Mouse (Mus musculus): ENCODE data around the gene Atp11c. TPM values are rescaled to one million over a fixed set of nuclear protein-coding genes. Genes with fewer than 3 reads are reported as not detected.

Gene Atp11c
- total and polyA plus RNA-seq, 3 experiments, result 10.6 to 12.9 TPM; not detected in 1

DNA sequence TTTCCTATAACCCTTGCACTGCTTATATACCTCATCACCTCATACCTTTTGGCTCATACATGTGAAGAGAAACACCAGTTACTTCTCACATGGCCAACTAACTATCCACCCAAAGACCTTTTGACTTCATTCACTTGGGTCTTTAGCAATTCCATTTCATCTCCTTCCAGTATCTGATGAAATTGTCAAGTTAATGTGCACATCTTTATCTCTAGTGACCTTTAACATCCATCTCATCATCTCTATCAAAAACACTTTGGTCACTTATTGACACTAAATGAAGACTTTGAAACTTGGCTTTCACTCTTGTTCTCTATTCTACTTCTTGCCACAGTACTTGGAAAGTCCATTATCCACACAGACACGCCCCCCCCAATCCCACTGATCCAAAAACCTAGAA is 243.8 kb downstream of the Atp11c start:
- Histone ChIP-seq H3K27me3 (ENCODE audit: control insufficient read depth in 1 of 2, insufficient read depth in 2 of 2, low read length in 2 of 2) (no peaks in the 10 kb centered on the region), H3K4me1 (ENCODE audit: control insufficient read depth in 1 of 2, insufficient read depth in 2 of 2, low read length in 2 of 2) (no peaks in the 10 kb centered on the region), H3K27ac (ENCODE audit: control insufficient read depth, low read depth, low read length) (no peak overlapping the region), H3K9ac (ENCODE audit: control insufficient read depth, low read depth, low read length, poor library complexity, severe bottlenecking) (no peak overlapping the region), H3K9me3 (replicated peaks; ENCODE audit: insufficient read depth, low read length) (no peaks in the 10 kb centered on the region), H3K36me3 (ENCODE audit: control insufficient read depth in 1 of 2, insufficient read depth in 2 of 2, low read length in 2 of 2) (no peaks in the 10 kb centered on the region; a peak in 1 of 4 replicates), H3K79me2 (ENCODE audit: control insufficient read depth, insufficient read depth, low read length, poor library complexity) (no peaks in the 10 kb centered on the region), H3K4me3 (ENCODE audit: control insufficient read depth in 1 of 2, insufficient read depth in 1 of 2, low read depth in 2 of 2, low read length in 2 of 2) (no peak overlapping the region)
- DNase-seq (ENCODE audit: low read depth, low spot score), result no peak
- no peak for TF ChIP-seq CHD2 (IDR thresholded peaks at IDR 0.05; ENCODE audit: low read length)
- TF ChIP-seq JUND (IDR thresholded peaks at IDR 0.05; ENCODE audit: low read depth, low read length), result no peak
- TF ChIP-seq TCF12 (IDR thresholded peaks at IDR 0.05; ENCODE audit: low read depth, low read length), result no peak
- TF ChIP-seq NRF1 (IDR thresholded peaks at IDR 0.05; ENCODE audit: insufficient read depth, low read depth, low read length, poor library complexity, severe bottlenecking), result no peak
- no peak for TF ChIP-seq KAT2A (conservative IDR thresholded peaks at IDR 0.05; ENCODE audit: low read depth, low read length)
- no peak for TF ChIP-seq UBTF (IDR thresholded peaks at IDR 0.05; ENCODE audit: borderline replicate concordance, insufficient read depth, low read depth, low read length)
- no peak for TF ChIP-seq BHLHE40 (IDR thresholded peaks at IDR 0.05; ENCODE audit: borderline replicate concordance, low read depth, low read length)
- TF ChIP-seq EP300 (IDR thresholded peaks at IDR 0.05; ENCODE audit: low read depth in 1 of 2, low read length in 2 of 2), result no peak
- no peak for TF ChIP-seq RCOR1 (IDR thresholded peaks at IDR 0.05; ENCODE audit: low read depth, low read length)
- no peak for TF ChIP-seq MAFK (IDR thresholded peaks at IDR 0.05; ENCODE audit: borderline replicate concordance, low read depth, low read length)
- no peak for TF ChIP-seq ZKSCAN1 (IDR thresholded peaks at IDR 0.05; ENCODE audit: low read depth, low read length)

DNA sequence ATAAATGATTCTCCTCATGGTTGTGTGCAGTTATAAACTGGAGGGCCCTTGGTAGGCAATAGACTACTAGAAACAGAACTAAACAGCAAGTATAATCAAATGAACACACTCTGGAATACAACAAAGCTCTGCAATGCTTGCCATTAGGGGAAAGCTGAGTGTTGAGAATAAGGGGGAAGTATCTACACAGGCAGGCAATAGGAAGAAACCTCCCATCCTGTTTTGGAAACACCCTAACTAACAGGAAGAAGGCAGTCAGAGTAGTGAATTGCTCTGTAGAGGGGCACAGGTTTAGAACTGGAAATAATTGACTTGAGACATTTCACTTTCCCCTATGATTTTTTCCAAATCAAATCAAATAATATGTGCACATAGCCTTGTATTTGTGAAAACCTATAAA is 247.1 kb downstream of the Atp11c start:
- peak; percentile 17 for DNase-seq (ENCODE audit: low read depth, low spot score)
- Histone ChIP-seq H3K4me3 (ENCODE audit: control insufficient read depth in 1 of 2, insufficient read depth in 1 of 2, low read depth in 2 of 2, low read length in 2 of 2) (no peak overlapping the region), H3K27me3 (ENCODE audit: control insufficient read depth in 1 of 2, insufficient read depth in 2 of 2, low read length in 2 of 2) (no peaks in the 10 kb centered on the region), H3K36me3 (ENCODE audit: control insufficient read depth in 1 of 2, insufficient read depth in 2 of 2, low read length in 2 of 2) (no peaks in the 10 kb centered on the region; a peak in 1 of 4 replicates), H3K4me1 (ENCODE audit: control insufficient read depth in 1 of 2, insufficient read depth in 2 of 2, low read length in 2 of 2) (no peaks in the 10 kb centered on the region), H3K9ac (ENCODE audit: control insufficient read depth, low read depth, low read length, poor library complexity, severe bottlenecking) (no peak overlapping the region), H3K9me3 (replicated peaks; ENCODE audit: insufficient read depth, low read length) (no peaks in the 10 kb centered on the region), H3K27ac (ENCODE audit: control insufficient read depth, low read depth, low read length) (no peak overlapping the region), H3K79me2 (ENCODE audit: control insufficient read depth, insufficient read depth, low read length, poor library complexity) (no peaks in the 10 kb centered on the region)
- TF ChIP-seq HCFC1 (IDR thresholded peaks at IDR 0.05; ENCODE audit: low read depth, low read length), result no peak
- no peak for TF ChIP-seq MAX (IDR thresholded peaks at IDR 0.05; ENCODE audit: low read length)
- TF ChIP-seq ETS1 (IDR thresholded peaks at IDR 0.05; ENCODE audit: low read depth, low read length), result no peak
- TF ChIP-seq POLR2A (IDR thresholded peaks at IDR 0.05; ENCODE audit: control insufficient read depth in 1 of 2, insufficient read depth in 1 of 2, low read depth in 1 of 2, low read length in 2 of 2, poor library complexity in 1 of 2), result no peak
- TF ChIP-seq TBP (IDR thresholded peaks at IDR 0.05; ENCODE audit: low read depth, low read length), result no peak
- no peak for TF ChIP-seq ZC3H11A (IDR thresholded peaks at IDR 0.05; ENCODE audit: low read depth, low read length)
- no peak for TF ChIP-seq UBTF (IDR thresholded peaks at IDR 0.05; ENCODE audit: borderline replicate concordance, insufficient read depth, low read depth, low read length)
- TF ChIP-seq MAFK (IDR thresholded peaks at IDR 0.05; ENCODE audit: borderline replicate concordance, low read depth, low read length), result no peak
- TF ChIP-seq CTCF (IDR thresholded peaks at IDR 0.05 in 2 of 3, conservative IDR thresholded peaks at IDR 0.05 in 1 of 3; ENCODE audit: control insufficient read depth in 1 of 3, insufficient read depth in 1 of 3, low read depth in 2 of 3, low read length in 3 of 3, poor library complexity in 1 of 3, severe bottlenecking in 1 of 3), result no peak
- TF ChIP-seq POLR2AphosphoS2 (IDR thresholded peaks at IDR 0.05; ENCODE audit: low read length), result no peak
- TF ChIP-seq RAD21 (IDR thresholded peaks at IDR 0.05; ENCODE audit: low read depth, low read length), result no peak
- no peak for TF ChIP-seq USF1 (IDR thresholded peaks at IDR 0.05; ENCODE audit: low read depth, low read length)
- no peak for TF ChIP-seq CHD2 (IDR thresholded peaks at IDR 0.05; ENCODE audit: low read length)
- no peak for TF ChIP-seq EP300 (IDR thresholded peaks at IDR 0.05; ENCODE audit: low read depth in 1 of 2, low read length in 2 of 2)
- no peak for TF ChIP-seq MYB (IDR thresholded peaks at IDR 0.05; ENCODE audit: low read depth, low read length)
- TF ChIP-seq RCOR1 (IDR thresholded peaks at IDR 0.05; ENCODE audit: low read depth, low read length), result no peak
- no peak for TF ChIP-seq GATA1 (IDR thresholded peaks at IDR 0.05; ENCODE audit: low read depth, low read length)
- TF ChIP-seq JUND (IDR thresholded peaks at IDR 0.05; ENCODE audit: low read depth, low read length), result no peak
- no peak for TF ChIP-seq E2F4 (IDR thresholded peaks at IDR 0.05; ENCODE audit: borderline replicate concordance, low read depth, low read length)

Data from MEL (cell line).